Mouse (Mus musculus): ENCODE measurements around the gene P2ry6.

Gene P2ry6

DNA sequence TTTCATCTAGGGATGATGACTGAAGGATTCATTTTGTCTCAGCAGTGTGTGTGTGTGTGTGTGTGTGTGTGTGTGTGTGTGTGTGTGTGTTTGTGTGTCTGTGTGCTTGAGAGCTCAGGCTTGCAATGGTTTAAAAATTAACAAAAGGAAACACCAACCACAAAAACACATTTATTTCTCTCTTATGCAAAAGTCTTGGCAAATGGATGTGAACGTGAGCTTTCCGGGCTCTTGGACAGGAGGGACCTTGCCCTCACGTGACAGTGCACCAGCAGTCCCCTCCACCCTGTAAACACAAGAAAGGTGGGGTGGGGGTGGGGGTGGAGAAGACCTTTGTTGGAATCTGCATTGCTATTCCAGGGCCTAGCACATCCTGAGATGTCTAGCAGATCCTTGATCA is 37.0 kb downstream of the P2ry6 start:
- DNase-seq, result no peak

DNA sequence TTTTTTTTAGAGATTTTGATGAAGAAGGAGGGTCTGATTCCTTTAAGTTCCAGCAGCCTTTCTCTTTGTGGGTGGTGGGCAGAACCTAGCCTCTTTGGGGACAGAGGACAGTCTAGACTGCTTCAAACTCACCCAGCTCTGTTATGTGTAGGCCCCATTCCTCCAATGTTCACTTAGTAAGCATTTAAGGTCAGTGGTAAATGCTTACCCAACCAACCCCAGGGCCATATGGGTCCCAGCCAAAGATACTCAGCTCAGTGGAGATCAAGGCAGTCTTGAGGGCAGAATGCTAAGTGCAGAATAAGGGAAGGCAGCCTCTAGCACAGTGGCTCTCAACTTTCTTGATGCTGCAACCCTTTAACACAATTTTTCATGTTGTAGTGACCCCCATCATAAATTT is 40.9 kb downstream of the P2ry6 start:
- DNase-seq, result no peak

- DNase-seq, result peak; percentile 82 to 83
Observed at GRCm38 (mm10) chr7:100932481-100933007, 41.9 kb downstream of the P2ry6 start.

DNA sequence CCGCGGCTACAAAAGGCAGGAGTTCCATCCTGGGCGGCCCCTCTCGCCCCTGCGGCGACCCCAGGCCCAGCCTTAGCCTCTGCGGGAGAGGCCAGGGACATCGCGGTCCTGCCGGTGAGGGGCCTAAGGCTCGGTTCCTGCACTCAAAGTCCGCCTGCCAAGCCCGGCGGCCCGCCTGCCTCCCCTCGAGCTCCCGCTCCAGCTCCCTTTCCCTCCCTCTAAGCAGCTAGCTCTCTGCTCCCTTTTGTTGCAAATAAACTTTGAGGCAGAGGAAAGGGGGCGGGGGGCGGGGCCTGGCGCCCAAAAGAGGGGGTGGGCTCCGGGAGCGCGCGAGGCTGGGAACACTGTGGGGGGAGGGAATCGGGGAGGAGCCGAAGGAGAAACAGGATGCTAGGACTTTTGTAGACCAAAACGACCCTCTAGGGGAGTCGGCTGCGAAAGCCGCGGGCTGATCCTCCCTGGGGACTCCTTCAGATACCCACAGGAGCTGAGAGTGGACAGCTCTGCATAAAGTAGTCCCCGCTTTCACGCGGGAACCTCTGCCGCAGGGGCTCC is 42.4 kb downstream of the P2ry6 start, which contains the start of gene Arhgef17:
Gene Arhgef17, minus strand, starts transcription at position 182 of the 555 bp plus-strand sequence.
- peak; percentile 40 to 54 for DNase-seq

GRCm38 (mm10) chr7:100931316-100931925 is 43.0 kb downstream of the P2ry6 start:
- DNase-seq, result peak; percentile 32 to 45

- no peak for DNase-seq
Observed at GRCm38 (mm10) chr7:100930619-100931315, 43.7 kb downstream of the P2ry6 start.

DNA sequence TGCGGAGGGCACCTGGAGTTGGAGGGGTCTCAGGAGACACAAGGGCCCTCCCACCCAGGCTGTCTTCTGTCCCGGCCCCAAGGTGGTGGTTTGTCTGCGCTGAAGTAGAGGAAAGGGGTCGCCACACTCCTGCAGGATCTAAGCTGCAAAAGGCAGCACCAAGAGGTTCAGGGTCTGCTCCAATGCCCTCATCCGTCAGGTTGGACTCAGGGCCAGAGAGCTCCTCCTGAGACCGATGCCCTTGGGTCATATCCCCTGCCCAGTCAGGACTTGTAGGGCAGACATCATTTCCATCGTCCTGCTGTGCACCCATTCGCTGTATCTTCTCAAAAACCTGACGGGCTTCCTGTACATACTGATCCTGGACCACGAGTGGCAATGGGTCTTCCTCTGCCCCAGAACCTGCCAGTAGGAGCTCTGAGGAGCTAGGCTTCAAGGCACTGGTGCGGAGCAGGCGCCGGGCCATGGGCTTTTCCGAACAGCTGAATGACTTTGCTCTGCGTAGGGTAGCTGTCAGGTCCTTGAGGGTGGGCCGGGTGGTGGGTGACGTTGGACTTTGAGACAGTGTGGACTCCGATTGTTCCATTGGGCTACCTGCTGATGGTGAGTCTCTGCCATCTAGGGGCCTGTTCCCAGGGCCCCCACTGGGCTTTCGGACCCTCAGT is 44.7 kb downstream of the P2ry6 start:
- DNase-seq, result no peak

- no peak for DNase-seq
Observed at GRCm38 (mm10) chr7:100928456-100928855, 46.0 kb downstream of the P2ry6 start.

- no peak for DNase-seq
Observed at GRCm38 (mm10) chr7:100927287-100928000, 47.0 kb downstream of the P2ry6 start.

GRCm38 (mm10) chr7:100926311-100926923 is 48.0 kb downstream of the P2ry6 start:
- no peak for DNase-seq

GRCm38 (mm10) chr7:100924674-100925445 is 49.6 kb downstream of the P2ry6 start:
- no peak for DNase-seq

GRCm38 (mm10) chr7:100924200-100924599 is 50.2 kb downstream of the P2ry6 start:
- DNase-seq, result no peak

- DNase-seq, result peak; percentile 65 to 75
Observed at GRCm38 (mm10) chr7:100922907-100923306, 51.5 kb downstream of the P2ry6 start.

DNA sequence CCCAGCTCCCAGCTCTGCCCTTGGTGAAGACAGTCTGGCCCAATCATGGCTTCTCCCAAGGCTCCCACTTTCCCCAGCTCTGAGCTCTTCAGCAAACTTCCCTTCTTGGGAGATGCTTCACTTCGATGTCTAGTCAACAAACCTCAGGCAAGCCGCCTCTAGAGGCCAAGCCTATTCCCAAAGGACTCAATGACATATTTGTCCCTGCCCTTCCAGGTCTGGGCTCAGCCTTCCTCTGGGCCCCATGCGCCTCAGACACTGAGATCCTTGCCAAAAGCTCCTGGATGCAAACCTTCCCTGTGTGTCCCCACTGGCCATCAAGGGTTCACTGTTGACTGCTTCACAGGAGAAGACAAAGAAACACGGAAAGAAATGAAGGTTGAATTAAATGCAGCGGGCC is 53.2 kb downstream of the P2ry6 start:
- no peak for DNase-seq

DNA sequence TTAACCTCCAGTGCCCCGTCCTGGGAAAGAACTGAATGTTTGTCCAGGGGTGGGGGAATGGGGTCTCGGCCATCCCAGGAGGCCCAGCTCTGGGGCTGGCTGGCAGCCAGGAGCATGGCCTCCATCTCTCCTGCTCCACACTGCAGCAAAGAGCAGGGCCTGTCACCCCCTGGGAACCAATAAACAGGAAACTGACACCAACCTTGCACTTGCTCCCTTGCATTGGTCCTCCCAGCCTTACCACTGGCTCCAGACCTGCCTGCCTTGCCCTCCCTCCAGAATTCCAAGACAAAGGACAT is 54.7 kb downstream of the P2ry6 start:
- no peak for DNase-seq

DNA sequence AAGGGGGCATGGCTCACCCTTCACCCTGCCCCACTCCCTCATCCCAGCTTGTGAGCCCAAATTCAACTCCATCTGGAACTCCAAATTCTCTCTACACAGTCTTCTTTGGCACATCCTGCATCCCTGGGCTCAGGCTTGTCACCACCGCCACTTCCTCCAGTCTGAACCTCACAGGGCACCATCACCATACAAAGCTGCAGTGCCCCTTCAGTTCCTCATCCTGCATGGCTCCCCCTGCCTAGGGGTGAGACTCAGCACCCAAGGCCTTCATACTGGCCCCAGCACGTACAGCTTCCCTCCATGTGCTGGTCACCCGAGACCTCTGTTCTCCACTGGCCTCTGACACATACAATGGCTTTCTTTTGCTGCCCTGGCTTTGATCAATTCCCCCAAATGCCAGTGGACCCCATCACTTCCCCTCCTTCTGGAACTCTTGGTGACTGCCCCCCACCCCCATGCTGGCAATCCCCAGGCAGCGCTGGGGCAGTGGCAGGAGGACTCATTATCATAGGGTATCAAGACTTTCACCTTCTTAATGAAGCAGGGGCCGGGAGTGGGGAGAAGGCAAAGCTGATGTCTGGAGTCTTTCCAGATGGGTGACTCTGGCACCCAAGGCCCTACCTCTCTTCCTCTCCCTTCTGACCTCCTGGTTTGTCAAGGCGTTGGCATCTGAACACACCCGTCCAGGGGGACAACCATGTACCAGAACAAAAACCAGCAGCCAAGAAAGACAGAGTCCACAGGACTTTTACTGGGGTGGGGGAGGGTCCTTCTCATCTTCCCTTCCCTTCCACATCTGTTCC is 55.2 kb downstream of the P2ry6 start:
- no peak for DNase-seq

DNA sequence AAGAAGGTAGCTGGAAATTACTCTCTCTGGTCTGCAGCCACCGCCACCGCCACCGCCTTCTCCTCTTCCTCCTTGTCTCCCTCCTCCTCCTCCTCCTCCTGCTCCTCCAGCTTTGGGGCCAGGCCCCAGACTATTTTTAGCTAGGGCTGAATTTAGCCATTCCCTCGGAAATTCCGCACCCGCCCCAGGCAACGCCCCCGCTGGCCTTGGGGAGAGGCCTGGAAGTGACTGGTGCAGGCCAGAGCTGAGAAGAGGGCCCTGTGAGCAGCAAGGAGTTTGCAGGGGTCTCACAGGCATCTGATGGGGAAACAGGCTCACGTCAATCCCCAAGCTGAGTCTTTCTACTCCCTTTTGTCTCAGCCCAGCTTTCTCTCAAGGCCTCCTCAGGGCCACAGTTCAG is 56.3 kb downstream of the P2ry6 start:
- DNase-seq, result no peak

GRCm38 (mm10) chr7:100917751-100918150 is 56.7 kb downstream of the P2ry6 start:
- no peak for DNase-seq

DNA sequence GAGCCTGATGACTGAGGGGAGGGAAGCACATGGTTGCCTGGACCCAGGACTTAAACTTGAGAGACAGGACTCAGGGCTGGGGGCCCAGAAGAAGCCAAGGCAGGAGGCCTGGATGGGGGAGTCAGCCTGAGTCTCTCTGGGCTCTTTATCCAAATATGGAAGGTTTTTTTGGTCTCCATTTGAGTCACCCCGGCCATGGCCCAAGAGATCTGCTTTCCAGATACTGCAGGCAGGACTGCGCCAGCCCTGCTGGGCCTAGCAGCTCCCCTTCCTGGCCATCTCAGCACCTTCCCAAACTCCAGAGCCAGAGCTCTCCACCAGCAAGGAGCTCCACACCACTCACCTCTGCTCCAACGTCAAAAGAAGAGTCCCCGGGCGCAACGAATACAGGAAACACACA is 57.9 kb downstream of the P2ry6 start:
- no peak for DNase-seq

GRCm38 (mm10) chr7:100915204-100915603 is 59.2 kb downstream of the P2ry6 start:
- no peak for DNase-seq

GRCm38 (mm10) chr7:100911791-100912190 is 62.7 kb downstream of the P2ry6 start:
- no peak for DNase-seq

All from cerebellum, postnatal 10 days (tissue).